Mouse (Mus musculus): ENCODE data around the gene Sec22a. TPM values are rescaled to one million over a fixed set of nuclear protein-coding genes. Genes with fewer than 3 reads are reported as not detected.

Sec22a gene
- total RNA-seq, 1 experiment from 2014 or later = 11.2 TPM

- no peak for ATAC-seq (replicated peaks in 1 of 2; ENCODE audit: insufficient read depth in 1 of 2, low FRiP score in 2 of 2, low TSS enrichment in 1 of 2, low read depth in 1 of 2, poor library complexity in 2 of 2, severe bottlenecking in 2 of 2)
Observed at GRCm38 (mm10) chr16:35318397-35318796, 45.3 kb downstream of the Sec22a start.

- ATAC-seq (replicated peaks in 1 of 2; ENCODE audit: insufficient read depth in 1 of 2, low FRiP score in 2 of 2, low TSS enrichment in 1 of 2, low read depth in 1 of 2, poor library complexity in 2 of 2, severe bottlenecking in 2 of 2) = no peak
Observed at GRCm38 (mm10) chr16:35317460-35317859, 46.3 kb downstream of the Sec22a start.

GRCm38 (mm10) chr16:35316856-35317264, 46.9 kb downstream of the Sec22a start:
- ATAC-seq (replicated peaks in 1 of 2; ENCODE audit: insufficient read depth in 1 of 2, low FRiP score in 2 of 2, low TSS enrichment in 1 of 2, low read depth in 1 of 2, poor library complexity in 2 of 2, severe bottlenecking in 2 of 2) = no peak

- ATAC-seq (replicated peaks in 1 of 2; ENCODE audit: insufficient read depth in 1 of 2, low FRiP score in 2 of 2, low TSS enrichment in 1 of 2, low read depth in 1 of 2, poor library complexity in 2 of 2, severe bottlenecking in 2 of 2) = no peak
Observed at GRCm38 (mm10) chr16:35315496-35315895, 48.2 kb downstream of the Sec22a start.

- ATAC-seq (replicated peaks in 1 of 2; ENCODE audit: insufficient read depth in 1 of 2, low FRiP score in 2 of 2, low TSS enrichment in 1 of 2, low read depth in 1 of 2, poor library complexity in 2 of 2, severe bottlenecking in 2 of 2) = no peak
Observed at GRCm38 (mm10) chr16:35311586-35311985, 52.1 kb downstream of the Sec22a start.

GRCm38 (mm10) chr16:35310551-35311110, 53.1 kb downstream of the Sec22a start:
- no peak for ATAC-seq (replicated peaks in 1 of 2; ENCODE audit: insufficient read depth in 1 of 2, low FRiP score in 2 of 2, low TSS enrichment in 1 of 2, low read depth in 1 of 2, poor library complexity in 2 of 2, severe bottlenecking in 2 of 2)

DNA sequence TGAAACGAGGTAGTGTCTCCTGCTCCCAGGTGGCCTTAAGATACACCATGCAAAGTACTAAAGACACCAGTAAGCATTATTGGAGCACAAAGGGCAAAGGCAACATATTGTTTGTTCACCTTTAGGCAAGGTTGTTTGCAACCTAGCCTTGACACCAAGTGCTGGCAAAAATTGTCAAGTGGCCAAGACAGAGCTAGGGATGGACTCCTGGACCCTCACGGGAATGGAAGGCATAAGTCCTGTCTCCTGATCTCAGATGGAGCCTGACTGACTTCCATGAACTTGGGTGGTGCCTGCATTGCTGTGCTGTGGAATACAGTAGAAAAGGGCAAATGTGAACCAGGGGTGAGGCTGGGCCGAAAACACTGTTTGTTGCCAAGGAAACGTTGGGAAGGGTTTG, 54.1 kb downstream of the Sec22a start:
- ATAC-seq (replicated peaks in 1 of 2; ENCODE audit: insufficient read depth in 1 of 2, low FRiP score in 2 of 2, low TSS enrichment in 1 of 2, low read depth in 1 of 2, poor library complexity in 2 of 2, severe bottlenecking in 2 of 2) = no peak

DNA sequence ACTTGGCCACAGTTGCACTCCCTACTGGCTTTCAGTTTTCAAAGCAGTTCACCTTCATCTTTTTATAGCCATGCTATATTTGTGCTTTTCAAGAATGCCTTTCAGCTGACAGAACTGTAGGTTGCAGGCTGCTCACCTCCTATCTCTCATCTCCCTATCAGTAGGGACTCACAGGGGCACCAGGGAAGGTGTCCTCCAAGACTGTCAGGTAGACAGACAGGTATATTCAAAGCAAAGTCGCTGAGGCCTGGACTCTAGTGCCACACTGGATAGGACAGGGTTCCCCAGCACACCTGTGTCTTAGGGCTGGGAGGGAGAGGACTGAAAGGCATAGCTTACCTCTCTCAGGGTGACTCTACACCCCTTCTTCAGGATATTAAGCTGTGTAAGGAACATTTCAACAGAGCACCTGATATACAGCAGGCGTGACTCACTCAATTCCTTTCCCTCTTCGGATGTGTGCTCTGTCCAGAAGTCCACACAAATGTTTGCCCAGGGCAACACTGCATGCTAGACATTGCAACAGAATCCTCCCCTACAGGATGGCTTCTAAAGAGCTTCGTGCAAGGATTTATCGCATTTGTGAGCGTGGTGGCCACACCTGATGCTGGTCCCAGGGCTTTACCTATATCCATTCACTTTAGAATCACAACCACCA, 55.1 kb downstream of the Sec22a start:
- ATAC-seq (replicated peaks in 1 of 2; ENCODE audit: insufficient read depth in 1 of 2, low FRiP score in 2 of 2, low TSS enrichment in 1 of 2, low read depth in 1 of 2, poor library complexity in 2 of 2, severe bottlenecking in 2 of 2) = no peak

DNA sequence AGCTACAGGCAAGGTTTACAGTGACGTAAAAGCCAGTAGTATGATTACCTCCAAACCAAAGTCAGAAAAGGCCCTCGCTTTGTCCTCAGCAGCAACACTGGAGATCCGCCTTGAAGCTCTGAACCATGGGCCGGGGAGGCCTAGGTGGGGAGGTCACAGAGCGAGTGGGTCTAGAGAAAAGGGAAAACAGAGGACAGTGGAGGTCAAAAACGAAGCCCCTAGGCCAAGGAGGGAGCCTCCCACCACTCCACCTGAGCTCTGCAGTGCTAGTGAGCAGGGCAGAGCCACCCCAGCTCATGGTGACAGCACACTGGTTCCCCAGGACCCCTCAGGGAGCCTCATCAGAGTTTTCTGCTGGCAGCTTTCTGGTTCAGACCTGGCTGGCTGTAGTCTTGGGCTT, 55.7 kb downstream of the Sec22a start:
- no peak for ATAC-seq (replicated peaks in 1 of 2; ENCODE audit: insufficient read depth in 1 of 2, low FRiP score in 2 of 2, low TSS enrichment in 1 of 2, low read depth in 1 of 2, poor library complexity in 2 of 2, severe bottlenecking in 2 of 2)

DNA sequence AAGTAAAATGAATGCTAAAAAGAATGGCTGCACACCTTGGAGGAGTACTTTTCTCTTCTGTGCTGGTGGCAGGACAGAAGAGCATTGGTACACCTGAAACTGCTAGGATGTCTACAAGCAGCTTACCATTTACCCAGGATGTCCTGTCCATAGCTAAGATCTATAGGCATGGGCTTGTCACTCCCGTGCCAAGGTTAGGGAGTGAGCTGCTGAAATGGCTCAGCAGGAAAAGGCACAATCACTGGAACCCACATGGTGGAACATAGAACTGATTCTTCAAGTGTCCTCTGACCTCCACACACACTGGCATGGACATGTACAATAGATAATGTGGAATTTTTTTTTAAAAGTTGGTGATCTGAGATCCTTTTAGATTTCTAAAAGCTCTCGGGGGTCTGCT, 56.4 kb downstream of the Sec22a start:
- ATAC-seq (replicated peaks in 1 of 2; ENCODE audit: insufficient read depth in 1 of 2, low FRiP score in 2 of 2, low TSS enrichment in 1 of 2, low read depth in 1 of 2, poor library complexity in 2 of 2, severe bottlenecking in 2 of 2) = no peak

GRCm38 (mm10) chr16:35306631-35307030, 57.1 kb downstream of the Sec22a start:
- no peak for ATAC-seq (replicated peaks in 1 of 2; ENCODE audit: insufficient read depth in 1 of 2, low FRiP score in 2 of 2, low TSS enrichment in 1 of 2, low read depth in 1 of 2, poor library complexity in 2 of 2, severe bottlenecking in 2 of 2)

GRCm38 (mm10) chr16:35305226-35305625, 58.5 kb downstream of the Sec22a start:
- no peak for ATAC-seq (replicated peaks in 1 of 2; ENCODE audit: insufficient read depth in 1 of 2, low FRiP score in 2 of 2, low TSS enrichment in 1 of 2, low read depth in 1 of 2, poor library complexity in 2 of 2, severe bottlenecking in 2 of 2)

GRCm38 (mm10) chr16:35304416-35304815, 59.3 kb downstream of the Sec22a start:
- ATAC-seq (replicated peaks in 1 of 2; ENCODE audit: insufficient read depth in 1 of 2, low FRiP score in 2 of 2, low TSS enrichment in 1 of 2, low read depth in 1 of 2, poor library complexity in 2 of 2, severe bottlenecking in 2 of 2) = no peak

DNA sequence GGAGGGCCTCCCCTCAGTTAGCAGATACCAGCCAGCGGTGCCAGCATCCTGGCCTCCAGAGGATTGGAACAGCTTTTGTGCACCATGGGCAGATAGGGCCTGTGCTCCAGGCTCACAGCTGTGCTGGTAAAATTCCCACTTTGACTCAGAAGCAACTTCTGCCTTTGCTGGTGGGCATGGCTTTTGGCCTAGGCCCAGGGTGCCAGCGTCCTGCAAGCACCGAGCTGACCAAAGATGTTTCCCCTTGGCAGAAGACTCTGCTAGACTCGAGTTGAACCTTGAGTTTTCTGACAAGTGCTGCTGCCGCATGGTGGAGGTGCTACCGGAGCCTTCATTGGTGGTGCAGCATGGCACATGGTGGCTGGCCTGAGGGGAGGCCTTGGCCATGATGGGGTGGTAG, 60.0 kb downstream of the Sec22a start:
- no peak for ATAC-seq (replicated peaks in 1 of 2; ENCODE audit: insufficient read depth in 1 of 2, low FRiP score in 2 of 2, low TSS enrichment in 1 of 2, low read depth in 1 of 2, poor library complexity in 2 of 2, severe bottlenecking in 2 of 2)

GRCm38 (mm10) chr16:35302441-35303280, 61.1 kb downstream of the Sec22a start:
- ATAC-seq (replicated peaks in 1 of 2; ENCODE audit: insufficient read depth in 1 of 2, low FRiP score in 2 of 2, low TSS enrichment in 1 of 2, low read depth in 1 of 2, poor library complexity in 2 of 2, severe bottlenecking in 2 of 2) = no peak

GRCm38 (mm10) chr16:35300156-35300555, 63.6 kb downstream of the Sec22a start:
- ATAC-seq (replicated peaks in 1 of 2; ENCODE audit: insufficient read depth in 1 of 2, low FRiP score in 2 of 2, low TSS enrichment in 1 of 2, low read depth in 1 of 2, poor library complexity in 2 of 2, severe bottlenecking in 2 of 2) = no peak

DNA sequence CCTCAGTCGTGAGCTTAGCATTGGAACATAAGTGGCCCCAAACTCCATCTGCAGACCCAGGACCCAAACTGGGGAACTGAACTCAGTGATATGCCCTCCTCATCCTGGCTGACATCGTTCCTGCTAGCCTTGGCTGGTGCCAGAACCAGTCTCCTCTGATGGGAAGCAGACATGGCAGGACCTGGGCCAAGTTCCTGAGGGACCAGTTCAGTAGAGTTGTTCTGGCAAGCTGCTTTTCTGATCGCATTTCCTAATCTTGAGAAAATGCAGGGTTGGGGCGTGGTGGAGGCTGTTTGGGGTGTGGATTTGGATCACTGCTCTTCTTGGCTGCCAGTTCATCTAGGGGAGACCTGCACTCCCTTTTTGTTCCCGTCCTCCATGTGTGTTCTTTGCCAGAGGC, 65.9 kb downstream of the Sec22a start:
- no peak for ATAC-seq (replicated peaks in 1 of 2; ENCODE audit: insufficient read depth in 1 of 2, low FRiP score in 2 of 2, low TSS enrichment in 1 of 2, low read depth in 1 of 2, poor library complexity in 2 of 2, severe bottlenecking in 2 of 2)

DNA sequence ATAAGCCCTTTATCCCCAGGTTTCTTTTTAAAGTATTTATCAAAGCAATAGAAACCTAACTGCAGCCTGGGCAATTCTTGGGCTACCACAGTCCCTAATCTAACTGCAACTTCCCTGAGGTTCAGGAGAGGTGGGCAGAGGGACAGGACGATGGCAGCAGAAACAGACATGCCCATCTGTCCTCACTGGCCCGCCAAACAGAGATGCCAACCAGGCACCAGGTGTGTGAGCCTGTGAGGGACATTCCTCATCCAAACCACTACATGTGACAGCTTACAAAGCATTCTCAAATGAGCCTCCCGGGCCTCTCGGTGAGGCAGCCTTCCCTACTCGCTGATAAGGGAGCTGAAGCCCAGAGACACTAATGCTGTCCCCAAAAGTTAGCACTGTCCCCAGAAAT, 76.5 kb downstream of the Sec22a start:
- no peak for ATAC-seq (replicated peaks in 1 of 2; ENCODE audit: insufficient read depth in 1 of 2, low FRiP score in 2 of 2, low TSS enrichment in 1 of 2, low read depth in 1 of 2, poor library complexity in 2 of 2, severe bottlenecking in 2 of 2)

Data from hematopoietic stem cell, adult 5-6 weeks (primary cell).